Mouse (Mus musculus) stomach, embryonic 14.5 days (tissue): ENCODE results near the gene Impdh2. TPM values are rescaled to one million over a fixed set of nuclear protein-coding genes. Genes with fewer than 3 reads are reported as not detected.

ENCODE experiments used
- ATAC-seq: fragments of 200-750 bp; cut with Nextera tagmentation; 2 replicates; pipeline ENCODE4 v1.8.0; 2017; ENCODE audit warnings: low read depth, moderate TSS enrichment; ENCODE audit not compliant: insufficient number of reproducible peaks, insufficient read depth, low FRiP score
- H3K27ac ChIP-seq: fragments of 300-500 bp; sonication (generic); 2 replicates; pipeline ENCODE4 v1.5.1; 2014; ENCODE audit warnings: mild to moderate bottlenecking, low read length, moderate library complexity, mixed read lengths
- H3K27me3 ChIP-seq: fragments of 300-500 bp; sonication (generic); 2 replicates; pipeline ENCODE4 v1.6.1; 2014; ENCODE audit warnings: low read length, control low read depth, mixed read lengths; ENCODE audit not compliant: control insufficient read depth, insufficient read depth
- H3K36me3 ChIP-seq: fragments of 300-500 bp; sonication (generic); 2 replicates; pipeline ENCODE4 v1.6.1; 2014; ENCODE audit warnings: mild to moderate bottlenecking, control low read depth, low read length, moderate library complexity, mixed read lengths; ENCODE audit not compliant: control insufficient read depth, insufficient read depth
- H3K4me1 ChIP-seq: fragments of 300-500 bp; sonication (generic); 2 replicates; pipeline ENCODE4 v1.6.1; 2014; ENCODE audit warnings: low read length, control low read depth, mixed read lengths; ENCODE audit not compliant: control insufficient read depth, insufficient read depth
- H3K4me2 ChIP-seq: fragments of 300-500 bp; sonication (generic); replicated peaks from 2 replicates; pipeline ENCODE4 v1.6.1; 2014; ENCODE audit warnings: low read depth, low read length, control low read depth
- H3K4me3 ChIP-seq: fragments of 300-500 bp; sonication (generic); 2 replicates; pipeline ENCODE4 v1.5.1; 2014; ENCODE audit warnings: low read depth, low read length, control low read depth
- H3K9ac ChIP-seq: fragments of 300-500 bp; sonication (generic); replicated peaks from 2 replicates; pipeline ENCODE4 v1.6.1; 2014; ENCODE audit warnings: low read depth, mild to moderate bottlenecking, control low read depth, low read length, moderate library complexity, mixed read lengths
- H3K9me3 ChIP-seq: fragments of 300-500 bp; sonication (generic); 2 replicates; pipeline ENCODE4 v1.6.1; 2016; ENCODE audit warnings: low read depth, low read length, control low read depth; ENCODE audit not compliant: control insufficient read depth
- WGBS: fragments of 180-500 bp; shearing (Covaris S2); extraction: QIAGEN DNeasy Blood & Tissue Kit; methylation state at CpG from one replicate; pipeline ENCODE4 v1.1.7; 2014; 5-methylcytosine and 5-hydroxymethylcytosine counted together
- polyA plus RNA-seq: library from polyadenylated mRNA; unstranded; fragments of >200 nt; fragmentation: Nextera tagmentation; extraction: Ambion mirVana; gene quantifications from 2 replicates; pipeline ENCODE4 v1.2.1, GENCODE M21; 2014

Gene Impdh2
- polyA plus RNA-seq, 1 experiment from 2014 or later = 193 TPM

DNA sequence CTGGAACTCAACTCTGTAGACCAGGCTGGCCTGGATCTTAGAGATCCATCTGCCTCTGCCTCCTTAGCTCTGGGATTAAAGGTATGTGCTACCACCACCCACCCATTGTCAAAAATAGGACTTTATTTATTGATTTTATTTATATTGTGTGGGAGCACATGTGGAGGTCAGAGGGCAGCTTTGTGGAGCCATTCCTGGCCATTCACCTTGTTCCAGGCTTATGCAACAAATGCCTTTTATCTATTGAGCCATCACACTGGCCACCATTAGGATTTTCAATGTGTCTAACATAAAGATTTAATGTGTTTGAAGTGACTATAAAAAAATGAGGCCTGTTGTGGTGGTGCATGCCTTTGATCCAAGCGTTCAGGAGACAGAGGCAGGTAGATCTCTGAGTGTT, 28.6 kb upstream of the Impdh2 start:
- Histone ChIP-seq H3K4me2 (no peak overlapping the region), H3K4me3 (no peak overlapping the region), H3K9me3 (no peaks in the 10 kb centered on the region), H3K36me3 (peaks cover 64% of the 10 kb centered on the region), H3K9ac (no peak overlapping the region), H3K27me3 (no peaks in the 10 kb centered on the region), H3K27ac (no peak overlapping the region), H3K4me1 (no peaks in the 10 kb centered on the region)
- 94% methylated on average over 1 of the region's 1 CpGs for WGBS
- no peak for ATAC-seq

DNA sequence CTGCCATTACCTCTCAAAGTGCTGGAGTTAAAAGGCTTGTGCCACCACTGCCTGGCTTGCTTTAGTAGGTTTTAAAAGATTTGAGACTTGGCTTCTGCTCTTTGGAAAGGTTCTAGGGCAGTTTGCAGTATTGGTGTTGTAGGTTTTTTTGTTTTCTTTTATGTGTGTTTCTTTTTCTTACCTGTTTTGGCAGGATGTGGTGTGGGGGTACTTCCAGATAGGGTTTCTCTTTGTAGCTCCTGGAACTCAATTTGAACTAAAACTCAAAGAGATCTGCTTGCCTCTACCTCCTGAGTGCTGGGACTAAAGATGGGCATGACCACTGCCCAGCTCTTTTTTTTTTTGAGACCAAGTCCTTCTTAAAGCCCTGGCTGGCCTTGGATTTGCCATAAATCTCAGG, 19.2 kb upstream of the Impdh2 start:
- Histone ChIP-seq H3K36me3 (peaks cover 68% of the 10 kb centered on the region), H3K9me3 (no peaks in the 10 kb centered on the region), H3K27ac (no peak overlapping the region), H3K4me3 (no peak overlapping the region), H3K4me2 (no peak overlapping the region), H3K27me3 (no peaks in the 10 kb centered on the region), H3K4me1 (no peaks in the 10 kb centered on the region), H3K9ac (no peak overlapping the region)
- ATAC-seq = no peak

DNA sequence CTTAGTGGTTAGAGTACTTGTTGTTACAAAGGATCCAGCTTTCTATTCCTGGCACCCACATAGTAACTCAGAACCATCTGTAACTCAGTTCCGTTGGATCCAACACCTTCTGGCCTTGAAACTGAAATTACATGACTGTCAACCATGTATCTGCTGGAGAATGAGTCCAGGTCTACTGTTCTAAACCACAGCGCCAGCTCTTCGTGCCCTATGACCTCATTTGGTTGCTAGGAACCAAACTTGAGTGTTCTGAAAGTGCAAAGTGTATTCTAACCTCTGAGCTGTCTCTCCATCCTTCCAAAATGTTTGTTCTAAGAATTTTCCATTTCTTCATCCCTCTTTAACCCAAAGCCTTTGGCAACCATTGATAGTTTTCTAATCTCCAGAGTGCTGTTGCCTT, 14.1 kb upstream of the Impdh2 start:
- 92% methylated on average over 3 of the region's 3 CpGs for WGBS
- Histone ChIP-seq H3K27ac (no peak overlapping the region), H3K4me1 (no peaks in the 10 kb centered on the region), H3K36me3 (peaks cover 75% of the 10 kb centered on the region), H3K4me3 (no peak overlapping the region), H3K4me2 (no peak overlapping the region), H3K27me3 (no peaks in the 10 kb centered on the region), H3K9ac (no peak overlapping the region), H3K9me3 (no peaks in the 10 kb centered on the region)
- no peak for ATAC-seq

DNA sequence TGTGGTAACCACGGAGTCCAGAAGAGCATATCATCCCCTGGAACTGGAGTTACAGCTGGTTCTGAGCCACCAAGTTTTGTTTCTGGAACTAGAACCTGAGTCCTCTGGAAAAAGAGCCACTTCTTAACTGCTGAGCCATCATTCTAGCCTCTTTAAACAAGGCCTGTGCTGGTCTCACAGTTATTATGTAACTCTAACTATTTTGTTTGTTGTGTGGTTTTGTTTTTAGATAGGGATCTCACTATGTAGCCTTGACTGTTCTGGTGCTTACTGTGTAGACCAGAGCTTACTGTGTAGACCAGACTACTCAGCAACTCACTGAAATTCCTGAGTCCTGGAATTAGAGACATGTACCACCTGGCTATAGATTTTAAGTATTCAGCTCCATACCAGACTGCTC, 13.2 kb upstream of the Impdh2 start:
- H3K27ac ChIP-seq = no peak overlapping the region
- H3K4me2 ChIP-seq = no peak overlapping the region
- WGBS = 94% methylated on average over 1 of the region's 1 CpGs
- no peaks in the 10 kb centered on the region for H3K9me3 ChIP-seq
- no peaks in the 10 kb centered on the region for H3K4me1 ChIP-seq
- H3K27me3 ChIP-seq = no peaks in the 10 kb centered on the region
- ATAC-seq = no peak
- no peak overlapping the region for H3K4me3 ChIP-seq
- peaks cover 70% of the 10 kb centered on the region for H3K36me3 ChIP-seq
- no peak overlapping the region for H3K9ac ChIP-seq

DNA sequence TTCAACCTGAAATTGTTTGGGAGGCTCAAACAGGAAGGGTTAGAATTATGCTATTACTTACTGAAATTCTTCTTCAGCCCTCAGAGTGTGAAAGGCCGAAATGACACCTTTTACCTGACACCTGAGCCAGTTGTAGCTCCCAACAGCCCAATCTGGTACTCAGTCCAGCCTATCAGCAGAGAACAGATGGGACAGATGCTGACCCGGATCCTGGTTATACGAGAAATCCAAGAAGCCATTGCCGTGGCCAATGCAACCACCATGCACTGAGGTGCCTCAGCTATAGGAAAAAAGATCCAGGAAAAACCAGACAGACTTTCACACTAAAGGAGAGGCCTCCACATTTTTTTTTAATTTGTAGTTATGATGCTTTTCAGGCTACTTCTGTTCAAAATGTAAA, 917 bp upstream of the Impdh2 start:
- H3K36me3 ChIP-seq = peaks cover 64% of the 10 kb centered on the region
- no peak for ATAC-seq
- no peak overlapping the region for H3K4me3 ChIP-seq
- H3K4me1 ChIP-seq = peaks cover 6% of the 10 kb centered on the region; the same call in 1 of the 2 replicates
- no peaks in the 10 kb centered on the region for H3K9me3 ChIP-seq
- no peak overlapping the region for H3K27ac ChIP-seq
- H3K4me2 ChIP-seq = no peak overlapping the region
- no peak overlapping the region for H3K9ac ChIP-seq
- no peaks in the 10 kb centered on the region for H3K27me3 ChIP-seq
- WGBS = 88% methylated on average over 4 of the region's 4 CpGs

DNA sequence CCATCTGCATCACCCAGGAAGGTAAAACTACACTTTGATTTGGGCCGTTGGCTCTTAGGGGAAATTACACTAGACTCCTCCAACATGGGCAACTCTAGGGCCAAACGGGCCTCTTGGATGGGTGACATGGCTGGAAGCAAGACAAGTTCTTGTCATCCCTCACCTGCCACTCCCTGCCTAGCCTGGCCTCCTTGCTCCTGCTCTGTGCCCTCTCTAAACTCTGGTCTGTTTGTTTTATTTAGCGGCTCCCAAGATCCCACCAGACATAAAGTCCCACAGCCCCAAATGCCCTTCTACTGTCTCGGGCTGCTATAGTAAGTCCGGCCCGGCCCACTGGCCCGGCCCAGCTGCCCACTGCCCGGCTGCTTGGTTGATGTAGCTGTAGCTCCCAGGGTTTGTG, 3.6 kb downstream of the Impdh2 start:
- Histone ChIP-seq H3K27ac (no peak overlapping the region), H3K4me1 (peaks cover 20% of the 10 kb centered on the region), H3K36me3 (peaks cover 37% of the 10 kb centered on the region), H3K9me3 (no peaks in the 10 kb centered on the region), H3K27me3 (no peaks in the 10 kb centered on the region), H3K9ac (no peak overlapping the region), H3K4me2 (no peak overlapping the region), H3K4me3 (no peak overlapping the region)
- WGBS = 93% methylated on average over 8 of the region's 8 CpGs
- no peak for ATAC-seq

DNA sequence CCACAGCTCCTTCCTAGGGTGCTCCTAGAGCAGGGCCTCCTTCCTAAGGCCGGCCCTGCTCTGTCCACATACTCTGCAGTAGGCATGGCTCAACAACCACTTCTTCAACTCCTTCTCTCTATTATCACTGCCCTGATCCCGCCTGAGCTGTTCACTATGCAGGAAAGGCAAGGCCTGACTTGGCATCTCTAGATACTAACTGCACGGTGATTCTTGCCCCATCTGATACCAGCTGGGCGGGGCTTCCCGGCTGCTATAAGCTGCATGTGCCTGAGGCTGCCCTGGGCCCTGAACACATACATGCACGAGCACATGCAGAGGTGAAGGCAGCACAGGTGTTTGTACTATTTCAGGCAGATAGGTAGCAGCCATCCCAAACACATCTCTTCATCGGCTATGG, 4.0 kb downstream of the Impdh2 start:
- Histone ChIP-seq H3K27me3 (no peaks in the 10 kb centered on the region), H3K4me2 (no peak overlapping the region), H3K4me3 (no peak overlapping the region), H3K9me3 (no peaks in the 10 kb centered on the region), H3K9ac (no peak overlapping the region), H3K36me3 (peaks cover 32% of the 10 kb centered on the region), H3K27ac (no peak overlapping the region), H3K4me1 (peaks cover 20% of the 10 kb centered on the region)
- 82% methylated on average over 7 of the region's 7 CpGs for WGBS
- ATAC-seq = no peak

DNA sequence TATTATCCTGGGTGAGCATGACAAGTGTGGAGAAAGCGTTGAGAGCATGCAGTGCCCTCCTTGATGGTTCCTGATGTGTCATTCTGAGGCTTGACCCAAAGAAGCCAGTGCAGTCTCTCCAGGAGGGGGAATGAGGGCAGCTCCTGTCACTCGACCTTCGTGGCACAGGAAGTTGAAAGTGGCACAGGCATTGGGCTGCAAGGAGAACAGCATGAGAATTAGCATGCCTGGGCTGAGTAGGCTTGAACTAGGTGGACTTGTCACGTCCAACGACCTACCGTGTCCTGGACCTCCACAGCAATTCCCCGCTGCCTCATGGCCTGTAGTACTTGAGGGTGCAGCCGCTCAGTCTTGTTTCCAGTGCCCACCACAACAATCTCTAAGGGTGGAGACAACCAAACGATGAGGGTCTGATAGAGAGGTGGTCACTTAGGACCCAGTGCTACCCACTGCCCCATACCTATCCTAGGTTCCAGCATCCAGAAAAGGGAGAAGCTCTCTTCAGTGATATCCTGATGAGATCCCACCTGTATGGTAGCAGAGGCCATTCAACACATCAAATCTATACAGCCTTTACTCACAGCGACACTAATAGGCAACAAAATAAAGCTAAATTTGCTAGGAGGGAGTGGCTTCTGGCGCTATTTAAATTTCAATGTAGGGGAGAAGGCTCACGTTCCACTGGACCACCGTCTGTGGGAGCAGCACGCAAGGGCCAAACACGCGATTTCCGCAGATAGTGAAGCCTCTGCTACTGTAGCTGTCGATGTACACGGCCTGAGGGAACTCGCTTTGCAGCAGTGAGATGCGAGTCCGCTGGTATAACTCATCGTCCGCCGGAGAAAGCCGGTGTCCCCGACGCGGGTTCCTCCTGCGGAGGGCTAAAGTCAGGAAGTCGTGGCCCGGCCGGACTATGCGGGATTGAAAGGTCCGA, 6.1 kb downstream of the Impdh2 start:
- ATAC-seq = no peak
- 12% methylated on average over 35 of the region's 35 CpGs for WGBS
- H3K9me3 ChIP-seq = no peaks in the 10 kb centered on the region
- peaks cover 36% of the 10 kb centered on the region for H3K36me3 ChIP-seq
- H3K27ac ChIP-seq = peak overlapping the region; percentile 93
- H3K4me2 ChIP-seq = peak overlapping the region; percentile 98
- peak overlapping the region; percentile 76 for H3K9ac ChIP-seq
- no peaks in the 10 kb centered on the region for H3K27me3 ChIP-seq
- peaks cover 27% of the 10 kb centered on the region for H3K4me1 ChIP-seq
- peak overlapping the region; percentile 68 for H3K4me3 ChIP-seq
